ENCODE assay signal across 14 mouse cellular contexts in the genomic region with DNA sequence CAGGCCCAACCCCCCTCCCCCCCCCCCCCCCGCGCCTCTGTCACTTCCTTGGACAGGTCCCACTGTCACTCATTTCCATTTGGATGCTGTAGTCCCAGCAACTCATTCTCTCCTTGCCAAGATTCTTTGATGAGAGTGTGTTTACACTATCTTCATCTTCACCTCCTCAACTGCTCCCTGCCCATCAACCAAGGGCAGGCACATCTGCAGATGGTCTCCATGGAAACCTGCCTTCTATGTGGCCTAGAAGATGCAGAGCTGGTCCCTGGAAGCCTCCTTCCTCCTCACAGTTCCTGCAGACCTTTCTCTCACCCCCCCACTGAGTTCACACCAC. TPM values are rescaled to one million over a fixed set of nuclear protein-coding genes. Genes with fewer than 3 reads are reported as not detected.
DNase-seq lines count a peak whose midpoint lies in the region; ATAC-seq lines count a peak whose summit lies in the region.
"Had no signal": no experiment of that assay in that cellular context is flagged by ENCODE, and none has a peak within 500 bp of the region (broad histone marks: within the 10 kb centered on the region; RNA-seq: fewer than 3 reads in every experiment).

No protein-coding gene starts in this region.

- H3K4me3 ChIP-seq in lung, embryonic 16.5 days (ENCODE audit: low read length), result no peak overlapping the region
- no peak overlapping the region for H3K4me3 ChIP-seq in forebrain, embryonic 14.5 days (ENCODE audit: low read depth, low read length)
- H3K4me3 ChIP-seq in midbrain, embryonic 10.5 days, result no peak overlapping the region
- H3K4me3 ChIP-seq: embryonic facial prominence, embryonic 13.5 days; heart, adult 2 months had no signal

- no peaks in the 10 kb centered on the region for H3K27me3 ChIP-seq in lung, embryonic 16.5 days (ENCODE audit: control insufficient read depth, insufficient read depth, low read depth, low read length)
- H3K27me3 ChIP-seq in forebrain, embryonic 14.5 days (replicated peaks; ENCODE audit: control insufficient read depth, insufficient read depth, low read length), result no peaks in the 10 kb centered on the region
- H3K27me3 ChIP-seq in midbrain, embryonic 10.5 days (ENCODE audit: low read depth, poor library complexity, severe bottlenecking), result no peaks in the 10 kb centered on the region
- H3K27me3 ChIP-seq: embryonic facial prominence, embryonic 13.5 days had no signal

- ATAC-seq in lung, embryonic 16.5 days (ENCODE audit: low read depth), result peak; percentile 74
- ATAC-seq in forebrain, embryonic 14.5 days, result peak; percentile 53; the same call in 1 of the 2 replicates
- ATAC-seq: liver, postnatal 0 days had no signal

- no peak overlapping the region for H3K27ac ChIP-seq in lung, embryonic 16.5 days (ENCODE audit: low read length)
- peak overlapping the region; percentile 27; the same call in 1 of the 2 replicates for H3K27ac ChIP-seq in forebrain, embryonic 14.5 days (ENCODE audit: low read depth, low read length)
- peak overlapping the region; percentile 69 for H3K27ac ChIP-seq in midbrain, embryonic 10.5 days (replicated peaks)
- H3K27ac ChIP-seq: embryonic facial prominence, embryonic 13.5 days; heart, adult 2 months; kidney, postnatal 0 days had no signal

- no peaks in the 10 kb centered on the region for H3K36me3 ChIP-seq in lung, embryonic 16.5 days (ENCODE audit: control insufficient read depth, insufficient read depth, low read length)
- H3K36me3 ChIP-seq in forebrain, embryonic 14.5 days (ENCODE audit: control insufficient read depth, insufficient read depth, low read length), result no peaks in the 10 kb centered on the region
- no peaks in the 10 kb centered on the region for H3K36me3 ChIP-seq in midbrain, embryonic 10.5 days
- H3K36me3 ChIP-seq: embryonic facial prominence, embryonic 13.5 days had no signal

- H3K9ac ChIP-seq in lung, embryonic 16.5 days (ENCODE audit: low read length), result no peak overlapping the region
- H3K9ac ChIP-seq in forebrain, embryonic 14.5 days (ENCODE audit: low read length), result no peak overlapping the region
- H3K9ac ChIP-seq: embryonic facial prominence, embryonic 13.5 days; liver, postnatal 0 days had no signal

- peaks cover 3% of the 10 kb centered on the region; the same call in 1 of the 2 replicates for H3K4me1 ChIP-seq in lung, embryonic 16.5 days (replicated peaks; ENCODE audit: control insufficient read depth, insufficient read depth, low read length)
- H3K4me1 ChIP-seq in forebrain, embryonic 14.5 days (ENCODE audit: control insufficient read depth, insufficient read depth, low read length), result peaks cover 14% of the 10 kb centered on the region
- H3K4me1 ChIP-seq in midbrain, embryonic 10.5 days, result peaks cover 34% of the 10 kb centered on the region
- H3K4me1 ChIP-seq: embryonic facial prominence, embryonic 13.5 days had no signal

- no peak overlapping the region for H3K4me2 ChIP-seq in lung, embryonic 16.5 days (ENCODE audit: low read depth, low read length)
- no peak overlapping the region for H3K4me2 ChIP-seq in forebrain, embryonic 14.5 days (ENCODE audit: low read length)
- H3K4me2 ChIP-seq: embryonic facial prominence, embryonic 13.5 days had no signal

- WGBS in lung, embryonic 16.5 days, result no CpG with 5 or more reads among the region's 2 CpGs
- WGBS in forebrain, embryonic 14.5 days, result no CpG with 5 or more reads among the region's 2 CpGs
- WGBS in midbrain, embryonic 10.5 days, result 88% methylated on average over 1 of the region's 2 CpGs

- DNase-seq in lung, postnatal 14 days, result no peak
- peak; percentile 31 for DNase-seq in forebrain, embryonic 14.5 days (ENCODE audit: low spot score)
- DNase-seq in midbrain, embryonic 10.5 days (ENCODE audit: low spot score), result no peak
- no peak for DNase-seq in retina, postnatal 1 day
- no peak for DNase-seq in urinary bladder, adult 2 months (ENCODE audit: low spot score)
- DNase-seq in adrenal gland, adult 8-10 months, result no peak
- no peak for DNase-seq in spleen, postnatal 14 days (ENCODE audit: low spot score in 2 of 2)
- DNase-seq: cerebellum, adult 8-10 months; heart, adult 2 months; heart, postnatal 4 days; liver, postnatal 0 days had no signal

- no peaks in the 10 kb centered on the region for H3K9me3 ChIP-seq in lung, embryonic 16.5 days (ENCODE audit: control insufficient read depth, low read length)
- H3K9me3 ChIP-seq in forebrain, embryonic 14.5 days (replicated peaks; ENCODE audit: control insufficient read depth, low read length), result no peaks in the 10 kb centered on the region
- H3K9me3 ChIP-seq in midbrain, embryonic 10.5 days (replicated peaks), result no peaks in the 10 kb centered on the region
- H3K9me3 ChIP-seq: embryonic facial prominence, embryonic 13.5 days had no signal

RNA-seq across cellular contexts. Expression of a gene that starts 42.8 kb away (rescaled TPM):
- 14.6 and 18.2 TPM in 2 replicates for polyA plus RNA-seq in lung, embryonic 16.5 days (2015; fragmentation: Nextera tagmentation; extraction: Ambion mirVana)
- 1,321 and 1,816 TPM in 2 replicates for polyA plus RNA-seq in forebrain, embryonic 14.5 days (2014; fragmentation: Nextera tagmentation; extraction: Ambion mirVana)
- 117 and 248 TPM in 2 replicates for polyA plus RNA-seq in midbrain, embryonic 10.5 days (2016; fragmentation: Nextera tagmentation; extraction: Ambion mirVana)
- polyA plus RNA-seq in urinary bladder, adult 2 months (2012; rRNA removed), result 2.8 and 2.9 TPM in 2 replicates
- 10 to 100 TPM; 29.4 to 51.8 (median 36.0) TPM for total RNA-seq in adrenal gland, adult 8-10 months (2022)
